Mouse (Mus musculus) layer of hippocampus, adult 11-12 months (tissue): Measurements from ENCODE around the gene Dnajc19.

Experiments used
- DNase-seq: peaks from one replicate; pipeline ENCODE4 v3.0.0; 2022; ENCODE audit warnings: low spot score

The Dnajc19 gene

GRCm38 (mm10) chr3:34028935-34029334 is 52.2 kb downstream of the Dnajc19 start:
- DNase-seq: no peak

GRCm38 (mm10) chr3:34021259-34021828 is 59.8 kb downstream of the Dnajc19 start:
- no peak for DNase-seq

GRCm38 (mm10) chr3:34020382-34021258 is 60.5 kb downstream of the Dnajc19 start:
- DNase-seq: no peak

DNA sequence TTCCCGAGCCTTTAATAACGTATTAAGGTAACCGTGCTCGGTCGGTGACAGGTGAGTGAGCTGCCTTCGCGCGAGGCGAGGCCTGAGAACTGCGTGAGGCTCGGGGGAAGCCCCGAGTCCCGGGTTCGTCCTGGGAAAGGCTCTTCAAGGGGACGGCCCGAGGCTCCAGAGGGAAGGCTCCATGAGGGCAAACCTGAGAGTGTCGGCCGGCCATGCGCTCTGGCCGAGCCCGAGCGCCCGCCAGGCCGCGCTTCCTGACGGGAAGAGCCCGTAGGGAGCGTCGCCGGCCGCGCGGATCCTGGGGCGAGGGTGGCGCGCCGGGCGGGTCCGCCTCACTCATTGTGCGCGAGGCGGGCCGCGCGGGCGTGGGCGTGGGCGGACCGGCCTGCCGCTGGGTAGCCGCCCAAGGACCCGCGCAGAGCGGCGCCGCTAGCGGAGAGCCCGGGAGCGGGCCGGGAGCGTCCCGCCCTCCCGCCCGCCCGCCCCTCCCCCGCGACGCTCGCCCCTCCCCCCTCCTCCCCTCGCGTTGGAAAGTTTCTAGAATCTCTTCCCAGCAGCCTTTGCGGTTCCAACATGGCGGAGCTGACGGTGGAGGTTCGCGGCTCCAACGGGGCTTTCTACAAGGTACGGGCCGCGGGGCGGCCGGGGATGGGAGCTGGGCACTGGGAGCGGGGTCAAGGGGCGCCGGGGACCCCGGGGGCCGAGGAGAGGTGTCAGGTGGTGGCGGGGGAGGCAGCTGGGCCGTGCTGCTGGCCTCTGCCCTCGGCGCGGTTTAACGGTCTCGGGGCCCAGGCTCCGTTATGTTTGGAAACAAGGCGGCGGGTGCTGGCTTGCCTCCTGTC is 61.4 kb downstream of the Dnajc19 start, which contains the start of gene Fxr1:
TSS of gene Fxr1 (plus strand) at position 404 of the 842 bp plus-strand sequence.
- DNase-seq: peak; percentile 81

- no peak for DNase-seq
Observed at GRCm38 (mm10) chr3:34008191-34008590, 72.9 kb downstream of the Dnajc19 start.

GRCm38 (mm10) chr3:34007611-34008010 is 73.5 kb downstream of the Dnajc19 start:
- no peak for DNase-seq

DNA sequence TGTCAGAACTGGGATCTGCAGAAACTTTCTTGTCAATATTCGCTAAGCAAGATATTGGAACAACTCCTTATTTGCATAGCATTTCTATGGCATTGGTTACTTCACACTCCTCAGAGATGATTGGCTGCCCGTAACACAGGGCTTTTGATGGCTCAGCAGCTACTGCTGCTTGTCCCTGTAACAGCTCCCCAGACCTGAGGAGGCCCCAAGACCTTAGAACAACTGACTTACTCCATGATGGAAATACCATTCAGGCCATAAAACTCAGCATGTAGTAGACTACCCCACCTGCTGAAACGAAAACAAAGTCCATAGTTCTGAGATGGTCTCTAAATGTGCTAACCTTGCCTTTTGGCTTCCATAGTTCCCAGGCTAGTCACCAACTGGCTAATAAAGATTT is 74.3 kb downstream of the Dnajc19 start:
- no peak for DNase-seq

DNA sequence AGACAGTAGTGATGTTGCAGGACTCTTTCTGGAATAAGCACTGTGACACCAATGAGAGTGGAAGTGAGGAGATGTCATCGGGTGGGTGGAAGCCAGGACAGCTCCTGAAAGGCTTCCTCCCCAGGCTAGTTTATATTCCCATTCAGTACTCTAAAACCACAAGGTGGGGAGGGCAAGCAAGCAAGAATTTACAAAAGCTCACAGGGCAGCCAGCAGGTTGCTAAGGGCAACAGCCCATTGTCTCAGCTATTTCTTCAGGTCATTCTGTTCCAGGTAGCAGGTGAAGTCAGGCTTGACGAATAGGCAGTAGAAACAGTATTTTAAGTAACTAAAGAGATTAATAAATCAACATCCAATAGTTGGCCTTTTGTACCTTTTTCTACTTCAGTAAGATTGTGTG is 74.8 kb downstream of the Dnajc19 start:
- DNase-seq: no peak
